Mouse (Mus musculus) megakaryocyte, embryonic 14.5 days (primary cell): Measurements from ENCODE around the gene Arpc5.

Source experiments
- FLI1 ChIP-seq: IDR thresholded peaks from 2 replicates; pipeline ENCODE4 v1.6.1; 2012; ENCODE audit warnings: low read length, inconsistent platforms, mixed read lengths
- GATA1 ChIP-seq: IDR thresholded peaks from 3 replicates; pipeline ENCODE4 v1.6.1; 2012; ENCODE audit warnings: mixed read lengths, low read length, inconsistent platforms, borderline replicate concordance

- no peak for TF ChIP-seq FLI1
- no peak for TF ChIP-seq GATA1
These were observed at the start of gene Arpc5, which contains the start of gene Rgl1 for GRCm38 (mm10) chr1:152766032-152766772.
